Mouse (Mus musculus): ENCODE results near the gene St8sia1.

DNA sequence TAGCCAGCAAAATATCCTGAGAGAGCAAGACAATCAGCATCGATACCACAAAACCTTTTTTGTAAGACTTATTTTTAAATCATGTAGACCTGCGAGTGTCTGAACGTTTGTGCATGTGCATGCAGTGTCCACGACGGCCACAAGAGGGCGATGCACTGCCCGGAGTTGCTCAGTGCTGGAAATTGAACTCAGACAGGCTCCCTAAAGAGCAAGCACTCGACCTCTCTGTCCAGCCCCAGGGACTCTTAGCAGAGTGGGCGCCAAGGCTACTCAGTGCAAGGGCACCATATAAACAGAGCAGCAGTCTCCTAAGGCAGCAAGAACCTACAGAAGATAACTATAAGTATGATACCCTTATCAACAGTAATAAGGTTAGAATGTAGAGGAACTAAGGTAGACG lies 24.5 kb upstream of the St8sia1 start:
- peak; percentile 92; the same call in 1 of the 2 replicates for TF ChIP-seq CTCF (IDR thresholded peaks at IDR 0.05; ENCODE audit: control insufficient read depth, insufficient read depth, insufficient replicate concordance, low read depth, low read length)
- TF ChIP-seq POLR2A (IDR thresholded peaks at IDR 0.05; ENCODE audit: control insufficient read depth, low read depth, low read length) = no peak
